Mouse (Mus musculus): Measurements from ENCODE around the gene Galr3. TPM values are rescaled to one million over a fixed set of nuclear protein-coding genes. Genes with fewer than 3 reads are reported as not detected.
"Not testable (repeated sequence)": the region's sequence is repeated elsewhere in the genome, so short reads cannot be mapped to it uniquely, and the experiment has no call there.

Gene Galr3
- polyA plus RNA-seq, 1 experiment from 2014 or later = not detected

DNA sequence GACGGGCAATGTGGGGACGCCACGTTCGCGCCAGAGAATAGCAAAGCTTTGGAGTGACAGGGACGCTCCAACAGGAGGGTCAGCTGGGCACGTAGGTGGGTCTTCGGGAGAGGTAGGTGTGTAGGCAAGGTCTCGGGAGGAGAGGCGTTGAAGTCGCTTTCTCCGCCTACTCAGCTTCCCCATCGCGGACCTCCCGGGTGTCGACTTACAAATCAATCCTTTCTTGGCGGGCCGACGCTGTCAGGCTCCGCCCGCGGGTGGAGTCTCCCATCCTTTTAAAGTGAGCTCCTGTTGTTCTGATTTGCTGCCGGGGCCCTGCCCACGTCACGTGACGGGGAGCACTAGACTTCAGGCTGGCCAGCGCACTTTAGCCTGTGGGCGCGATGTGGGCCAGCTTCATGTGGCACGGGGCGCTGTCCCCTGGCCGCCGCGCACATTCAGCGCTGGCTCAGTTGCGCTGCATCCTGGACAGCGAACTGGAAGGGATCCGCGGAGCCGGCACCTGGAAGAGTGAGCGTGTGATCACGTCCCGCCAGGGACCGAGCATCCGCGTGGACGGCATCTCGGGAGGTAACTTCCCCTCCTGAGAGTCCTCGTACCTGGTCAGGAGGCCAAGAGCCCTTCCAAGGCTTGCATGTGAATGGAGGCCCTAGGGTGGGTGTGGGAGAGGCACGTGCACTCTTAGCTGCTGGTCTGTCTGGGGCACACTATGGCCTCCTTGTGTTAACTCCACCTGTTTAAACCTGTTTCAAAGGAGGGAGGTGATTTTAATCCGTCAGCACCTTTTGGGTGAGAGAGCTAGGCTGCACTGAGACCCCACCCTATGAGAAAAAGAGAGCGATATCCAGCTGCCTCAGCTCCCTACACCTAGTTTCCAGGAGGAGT, 10.9 kb upstream of the Galr3 start:
- Histone ChIP-seq H3K9ac (replicated peaks; ENCODE audit: low read depth, low read length) (peak overlapping the region; percentile 93), H3K27ac (ENCODE audit: low read length) (peak overlapping the region; percentile 65), H3K9me3 (ENCODE audit: control insufficient read depth, low read length) (no peaks in the 10 kb centered on the region), H3K27me3 (replicated peaks; ENCODE audit: control insufficient read depth, insufficient read depth, low read length) (no peaks in the 10 kb centered on the region), H3K4me3 (replicated peaks; ENCODE audit: low read length) (peak overlapping the region; percentile 82), H3K4me1 (replicated peaks; ENCODE audit: control insufficient read depth, insufficient read depth, low read length) (peaks cover 46% of the 10 kb centered on the region), H3K36me3 (ENCODE audit: control insufficient read depth, insufficient read depth) (no peaks in the 10 kb centered on the region), H3K4me2 (ENCODE audit: low read length) (peak overlapping the region; percentile 85)
- under 1% methylated on average over 52 of the region's 52 CpGs for WGBS
- peak; percentile 82 for ATAC-seq

DNA sequence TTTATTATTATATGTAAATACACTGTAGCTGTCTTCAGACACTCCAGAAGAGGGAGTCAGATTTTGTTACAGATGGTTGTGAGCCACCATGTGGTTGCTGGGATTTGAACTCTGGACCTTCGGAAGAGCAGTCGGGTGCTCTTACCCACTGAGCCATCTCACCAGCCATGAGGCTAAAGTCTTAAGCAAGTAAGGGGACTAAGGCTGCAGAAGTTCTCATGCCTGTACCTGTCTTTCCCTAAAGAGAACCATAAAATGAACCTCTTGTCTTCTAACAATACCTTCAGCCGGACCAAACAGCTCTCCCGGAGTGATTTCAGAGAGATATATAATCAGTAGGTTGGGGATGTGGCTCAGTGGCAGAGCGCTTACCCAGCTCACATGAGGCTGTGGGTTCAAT, 9.8 kb upstream of the Galr3 start:
- not testable (repeated sequence) for H3K4me3 ChIP-seq (replicated peaks; ENCODE audit: low read length); H3K36me3 ChIP-seq (ENCODE audit: control insufficient read depth, insufficient read depth); ATAC-seq; H3K9me3 ChIP-seq (ENCODE audit: control insufficient read depth, low read length); H3K27ac ChIP-seq (ENCODE audit: low read length); H3K9ac ChIP-seq (replicated peaks; ENCODE audit: low read depth, low read length); H3K27me3 ChIP-seq (replicated peaks; ENCODE audit: control insufficient read depth, insufficient read depth, low read length)
- peaks cover 39% of the 10 kb centered on the region for H3K4me1 ChIP-seq (replicated peaks; ENCODE audit: control insufficient read depth, insufficient read depth, low read length)
- WGBS = 84% methylated on average over 5 of the region's 5 CpGs
- 0 out of 2 replicates have a peak overlapping the region, but pooled peaks have one; percentile 14 for H3K4me2 ChIP-seq (ENCODE audit: low read length)

DNA sequence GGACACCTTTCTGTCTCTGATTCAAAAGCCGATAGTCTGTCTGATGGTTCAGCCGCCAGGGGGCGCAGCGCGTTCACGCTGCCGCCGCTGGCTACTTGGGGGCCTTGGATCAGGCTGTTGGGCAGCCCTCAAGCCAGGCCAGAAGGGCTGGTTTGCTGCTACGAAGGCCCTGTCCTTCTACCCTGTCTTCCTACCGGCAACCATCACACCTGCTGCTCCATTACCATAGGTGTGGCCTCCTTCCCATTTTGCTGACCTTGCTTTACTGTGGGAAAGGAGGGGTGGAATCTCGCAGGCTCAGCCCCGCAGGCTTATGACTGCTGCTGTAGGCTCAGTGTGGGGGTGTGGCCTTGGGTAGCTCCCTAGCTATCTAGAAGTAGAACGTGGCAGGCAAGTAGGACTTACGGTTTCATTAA, 3.8 kb upstream of the Galr3 start:
- H3K9ac ChIP-seq (replicated peaks; ENCODE audit: low read depth, low read length) = no peak overlapping the region
- no peaks in the 10 kb centered on the region for H3K9me3 ChIP-seq (ENCODE audit: control insufficient read depth, low read length)
- H3K27ac ChIP-seq (ENCODE audit: low read length) = no peak overlapping the region
- no peak for ATAC-seq
- H3K4me3 ChIP-seq (replicated peaks; ENCODE audit: low read length) = no peak overlapping the region
- peaks cover 29% of the 10 kb centered on the region for H3K27me3 ChIP-seq (replicated peaks; ENCODE audit: control insufficient read depth, insufficient read depth, low read length)
- H3K4me1 ChIP-seq (replicated peaks; ENCODE audit: control insufficient read depth, insufficient read depth, low read length) = peaks cover 15% of the 10 kb centered on the region
- no peaks in the 10 kb centered on the region for H3K36me3 ChIP-seq (ENCODE audit: control insufficient read depth, insufficient read depth)
- WGBS = 15% methylated on average over 14 of the region's 14 CpGs
- H3K4me2 ChIP-seq (ENCODE audit: low read length) = 0 out of 2 replicates have a peak overlapping the region, but pooled peaks have one; percentile 16

DNA sequence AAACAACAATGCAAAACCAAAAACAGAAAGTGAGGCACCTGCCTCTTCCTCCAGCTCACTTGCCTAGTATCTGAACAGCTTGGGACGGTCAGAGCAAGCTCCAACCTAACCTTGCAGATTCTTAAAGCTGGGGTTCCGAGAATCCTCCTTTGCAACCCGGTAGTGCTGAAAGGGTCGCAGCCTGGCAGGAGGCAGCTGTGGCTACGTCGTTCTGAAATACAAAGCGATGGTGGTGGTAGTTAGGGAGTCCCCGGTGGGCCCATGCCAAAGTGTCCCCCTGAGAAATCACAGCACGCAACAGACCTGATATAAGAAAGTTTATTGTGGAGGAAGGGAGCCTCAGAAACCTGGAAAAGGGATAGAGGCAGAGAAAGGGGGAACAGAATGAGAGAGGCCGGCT, 3.4 kb upstream of the Galr3 start:
- no peak overlapping the region for H3K4me3 ChIP-seq (replicated peaks; ENCODE audit: low read length)
- H3K9ac ChIP-seq (replicated peaks; ENCODE audit: low read depth, low read length) = no peak overlapping the region
- 69% methylated on average over 10 of the region's 10 CpGs for WGBS
- no peak overlapping the region for H3K27ac ChIP-seq (ENCODE audit: low read length)
- no peak overlapping the region for H3K4me2 ChIP-seq (ENCODE audit: low read length)
- H3K9me3 ChIP-seq (ENCODE audit: control insufficient read depth, low read length) = no peaks in the 10 kb centered on the region
- no peak for ATAC-seq
- peaks cover 18% of the 10 kb centered on the region for H3K4me1 ChIP-seq (replicated peaks; ENCODE audit: control insufficient read depth, insufficient read depth, low read length)
- peaks cover 33% of the 10 kb centered on the region for H3K27me3 ChIP-seq (replicated peaks; ENCODE audit: control insufficient read depth, insufficient read depth, low read length)
- no peaks in the 10 kb centered on the region for H3K36me3 ChIP-seq (ENCODE audit: control insufficient read depth, insufficient read depth)

DNA sequence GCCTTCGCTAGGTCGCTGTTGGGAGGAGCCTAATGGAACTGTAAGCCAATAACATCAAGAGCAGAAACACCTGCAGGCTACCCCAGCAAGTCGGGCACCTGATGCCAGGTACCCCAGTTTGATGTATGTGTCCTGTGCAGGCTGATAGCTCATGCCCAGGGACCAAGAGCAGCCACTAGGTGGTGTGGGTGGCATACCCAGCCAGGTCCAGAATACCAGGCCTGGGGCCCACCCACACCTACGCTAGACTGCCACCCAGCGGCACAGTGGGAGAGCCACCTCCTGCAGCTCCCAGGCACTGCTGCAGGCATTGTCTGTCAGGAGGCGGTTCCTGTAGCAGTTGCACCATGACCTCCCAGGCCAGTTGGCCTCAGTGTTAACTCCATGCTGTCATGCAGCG, 2.8 kb upstream of the Galr3 start:
- Histone ChIP-seq H3K9me3 (ENCODE audit: control insufficient read depth, low read length) (no peaks in the 10 kb centered on the region), H3K9ac (replicated peaks; ENCODE audit: low read depth, low read length) (no peak overlapping the region), H3K27ac (ENCODE audit: low read length) (no peak overlapping the region), H3K36me3 (ENCODE audit: control insufficient read depth, insufficient read depth) (no peaks in the 10 kb centered on the region), H3K4me3 (replicated peaks; ENCODE audit: low read length) (no peak overlapping the region), H3K27me3 (replicated peaks; ENCODE audit: control insufficient read depth, insufficient read depth, low read length) (peaks cover 38% of the 10 kb centered on the region), H3K4me1 (replicated peaks; ENCODE audit: control insufficient read depth, insufficient read depth, low read length) (peaks cover 18% of the 10 kb centered on the region), H3K4me2 (ENCODE audit: low read length) (no peak overlapping the region)
- WGBS = 15% methylated on average over 7 of the region's 7 CpGs
- ATAC-seq = no peak; the same call in 1 of the 2 replicates

DNA sequence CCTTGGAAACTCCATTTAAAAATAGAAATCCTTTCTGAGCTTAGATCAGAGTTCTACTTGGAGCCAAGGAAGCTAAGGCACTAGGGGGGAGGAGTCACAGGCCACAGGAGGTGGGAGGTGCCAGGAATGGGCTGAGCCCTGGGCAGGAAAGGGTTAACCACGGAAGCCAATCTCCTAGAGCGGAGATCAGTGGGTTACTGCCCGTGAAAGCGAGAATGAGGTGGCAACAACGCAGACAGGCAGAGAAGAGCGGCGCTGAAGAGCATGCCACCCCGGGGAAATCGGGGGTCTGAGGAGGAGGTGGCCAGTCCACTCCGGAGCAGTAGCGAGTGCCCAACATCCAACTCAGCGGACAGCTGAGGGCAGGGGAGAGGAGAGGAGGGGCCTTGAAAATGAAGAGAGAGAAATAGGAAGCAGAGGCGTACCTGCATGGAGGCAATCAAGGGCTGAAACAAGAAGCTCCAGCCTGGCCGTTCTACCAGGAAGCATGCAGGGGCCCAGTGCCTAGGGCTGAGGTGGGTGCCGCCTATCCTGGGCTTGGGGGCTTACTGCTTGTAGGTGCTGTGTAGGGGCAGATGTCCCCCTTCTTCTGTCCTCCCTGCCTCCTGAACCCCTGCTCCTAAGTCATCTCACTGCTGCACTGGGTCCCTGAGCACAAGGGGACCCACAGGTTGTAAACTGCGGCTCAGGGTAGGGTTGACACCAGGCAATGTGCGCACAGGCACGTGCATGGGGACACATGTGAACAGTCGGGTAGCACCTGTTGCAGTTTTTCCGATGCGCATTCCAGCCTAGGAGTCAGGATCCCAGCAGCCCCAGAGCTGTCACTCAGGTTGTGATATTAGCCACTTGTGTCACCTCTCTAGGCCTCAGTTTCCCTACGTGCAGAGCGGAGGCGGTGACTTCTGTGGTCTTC, 926 bp upstream of the Galr3 start:
- 0 out of 2 replicates have a peak overlapping the region, but pooled peaks have one; percentile 9 for H3K4me3 ChIP-seq (replicated peaks; ENCODE audit: low read length)
- WGBS = 19% methylated on average over 24 of the region's 24 CpGs

DNA sequence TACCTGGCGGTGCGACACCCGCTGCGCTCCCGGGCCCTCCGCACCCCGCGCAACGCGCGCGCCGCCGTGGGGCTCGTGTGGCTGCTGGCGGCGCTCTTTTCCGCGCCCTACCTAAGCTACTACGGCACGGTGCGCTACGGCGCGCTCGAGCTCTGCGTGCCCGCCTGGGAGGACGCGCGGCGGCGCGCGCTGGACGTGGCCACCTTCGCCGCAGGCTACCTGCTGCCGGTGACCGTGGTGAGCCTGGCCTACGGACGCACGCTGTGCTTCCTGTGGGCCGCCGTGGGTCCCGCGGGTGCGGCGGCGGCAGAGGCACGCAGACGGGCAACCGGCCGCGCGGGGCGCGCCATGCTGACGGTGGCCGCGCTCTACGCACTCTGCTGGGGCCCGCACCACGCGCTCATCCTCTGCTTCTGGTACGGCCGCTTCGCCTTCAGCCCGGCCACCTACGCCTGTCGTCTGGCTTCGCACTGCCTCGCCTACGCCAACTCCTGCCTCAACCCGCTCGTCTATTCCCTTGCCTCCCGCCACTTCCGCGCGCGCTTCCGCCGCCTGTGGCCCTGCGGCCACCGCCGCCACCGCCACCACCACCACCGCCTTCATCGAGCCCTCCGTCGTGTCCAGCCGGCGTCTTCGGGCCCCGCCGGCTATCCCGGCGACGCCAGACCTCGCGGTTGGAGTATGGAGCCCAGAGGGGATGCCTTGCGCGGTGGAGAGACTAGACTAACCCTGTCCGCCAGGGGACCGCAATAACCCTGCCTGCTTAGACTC, 1.2 kb downstream of the Galr3 start:
- peak overlapping the region; percentile 76 for H3K4me2 ChIP-seq (ENCODE audit: low read length)
- H3K27me3 ChIP-seq (replicated peaks; ENCODE audit: control insufficient read depth, insufficient read depth, low read length) = peaks cover 44% of the 10 kb centered on the region
- ATAC-seq = peak; percentile 68
- peaks cover 16% of the 10 kb centered on the region for H3K4me1 ChIP-seq (replicated peaks; ENCODE audit: control insufficient read depth, insufficient read depth, low read length)
- no peak overlapping the region for H3K27ac ChIP-seq (ENCODE audit: low read length)
- WGBS = under 1% methylated on average over 99 of the region's 105 CpGs
- no peaks in the 10 kb centered on the region for H3K9me3 ChIP-seq (ENCODE audit: control insufficient read depth, low read length)
- H3K36me3 ChIP-seq (ENCODE audit: control insufficient read depth, insufficient read depth) = no peaks in the 10 kb centered on the region
- H3K4me3 ChIP-seq (replicated peaks; ENCODE audit: low read length) = peak overlapping the region; percentile 61
- H3K9ac ChIP-seq (replicated peaks; ENCODE audit: low read depth, low read length) = peak overlapping the region; percentile 58

More for the DNA sequence above, 926 bp upstream of the Galr3 start:
- H3K9ac ChIP-seq (replicated peaks; ENCODE audit: low read depth, low read length) = 0 out of 2 replicates have a peak overlapping the region, but pooled peaks have one; percentile 22
- no peak for ATAC-seq
- H3K27ac ChIP-seq (ENCODE audit: low read length) = no peak overlapping the region
- no peaks in the 10 kb centered on the region for H3K36me3 ChIP-seq (ENCODE audit: control insufficient read depth, insufficient read depth)
- peak overlapping the region; percentile 31 for H3K4me2 ChIP-seq (ENCODE audit: low read length)
- no peaks in the 10 kb centered on the region for H3K9me3 ChIP-seq (ENCODE audit: control insufficient read depth, low read length)
- H3K4me1 ChIP-seq (replicated peaks; ENCODE audit: control insufficient read depth, insufficient read depth, low read length) = peaks cover 18% of the 10 kb centered on the region
- peaks cover 44% of the 10 kb centered on the region for H3K27me3 ChIP-seq (replicated peaks; ENCODE audit: control insufficient read depth, insufficient read depth, low read length)

DNA sequence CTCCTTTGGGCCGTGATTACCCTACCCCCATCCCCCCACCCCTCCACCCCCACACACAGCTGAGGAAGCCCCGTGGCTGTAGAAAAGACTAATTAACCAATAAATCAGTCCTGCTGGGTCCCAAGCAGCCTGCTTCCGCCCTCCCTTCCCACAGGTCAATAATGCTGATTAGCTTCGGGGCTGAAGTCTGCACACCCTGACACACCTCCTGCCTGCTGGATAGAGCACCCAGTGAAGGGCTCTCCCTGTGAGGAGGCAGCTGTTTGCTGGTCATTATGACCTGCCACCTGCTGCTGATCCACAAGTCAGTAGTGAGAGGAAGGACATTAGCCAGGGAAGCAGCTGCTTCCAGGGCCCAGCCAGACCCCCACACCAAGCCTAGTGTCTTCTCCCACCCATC, 3.2 kb downstream of the Galr3 start:
- Histone ChIP-seq H3K36me3 (ENCODE audit: control insufficient read depth, insufficient read depth) (no peaks in the 10 kb centered on the region), H3K4me1 (replicated peaks; ENCODE audit: control insufficient read depth, insufficient read depth, low read length) (peaks cover 14% of the 10 kb centered on the region), H3K4me3 (replicated peaks; ENCODE audit: low read length) (no peak overlapping the region), H3K27ac (ENCODE audit: low read length) (no peak overlapping the region), H3K4me2 (ENCODE audit: low read length) (no peak overlapping the region), H3K9me3 (ENCODE audit: control insufficient read depth, low read length) (no peaks in the 10 kb centered on the region), H3K27me3 (replicated peaks; ENCODE audit: control insufficient read depth, insufficient read depth, low read length) (peaks cover 44% of the 10 kb centered on the region), H3K9ac (replicated peaks; ENCODE audit: low read depth, low read length) (no peak overlapping the region)
- 4% methylated on average over 4 of the region's 4 CpGs for WGBS
- no peak for ATAC-seq
